Mouse (Mus musculus) hindbrain, postnatal 0 days (tissue): ENCODE results near the gene Eps8. TPM values are rescaled to one million over a fixed set of nuclear protein-coding genes. Genes with fewer than 3 reads are reported as not detected.

Experiments
- ATAC-seq: fragments of 200-750 bp; cut with Nextera tagmentation; 2 replicates; pipeline ENCODE4 v1.8.0; 2017; ENCODE audit warnings: mild to moderate bottlenecking, moderate TSS enrichment, moderate library complexity
- DNase-seq: peaks from one replicate; pipeline ENCODE4 v3.0.0-alpha.2; 2015; ENCODE audit warnings: low spot score
- H3K27ac ChIP-seq: fragments of 300-500 bp; sonication (generic); 2 replicates; pipeline ENCODE4 v1.5.1; 2014; ENCODE audit warnings: mild to moderate bottlenecking
- H3K27me3 ChIP-seq: fragments of 300-500 bp; sonication (generic); 2 replicates; pipeline ENCODE4 v1.6.1; 2014; ENCODE audit warnings: low read length, mixed read lengths; ENCODE audit not compliant: insufficient read depth
- H3K36me3 ChIP-seq: fragments of 300-500 bp; sonication (generic); 2 replicates; pipeline ENCODE4 v1.6.1; 2014; ENCODE audit warnings: low read length, mixed read lengths; ENCODE audit not compliant: insufficient read depth
- H3K4me1 ChIP-seq: fragments of 300-500 bp; sonication (generic); 2 replicates; pipeline ENCODE4 v1.6.1; 2014; ENCODE audit warnings: antibody characterized with exemption, low read length, mixed read lengths; ENCODE audit not compliant: insufficient read depth
- H3K4me2 ChIP-seq: fragments of 300-500 bp; sonication (generic); 2 replicates; pipeline ENCODE4 v1.6.1; 2014; ENCODE audit warnings: low read depth, mild to moderate bottlenecking, low read length, moderate library complexity, mixed read lengths
- H3K4me3 ChIP-seq: fragments of 300-500 bp; sonication (generic); 2 replicates; pipeline ENCODE4 v1.5.1; 2014; ENCODE audit warnings: low read length
- H3K9ac ChIP-seq: fragments of 300-500 bp; sonication (generic); replicated peaks from 2 replicates; pipeline ENCODE4 v1.6.1; 2014; ENCODE audit warnings: mild to moderate bottlenecking, low read length, moderate library complexity, mixed read lengths
- H3K9me3 ChIP-seq: fragments of 300-500 bp; sonication (generic); 2 replicates; pipeline ENCODE4 v1.6.1; 2016; ENCODE audit warnings: low read length, mixed read lengths
- CTCF ChIP-seq: IDR thresholded peaks from 2 replicates; pipeline ENCODE4 v1.5.1; 2016; ENCODE audit warnings: antibody characterized with exemption, control low read depth, low read depth
- WGBS: fragments of 180-500 bp; shearing (Covaris S2); extraction: QIAGEN DNeasy Blood & Tissue Kit; methylation state at CpG from one replicate; pipeline ENCODE4 v1.1.7; 2014; 5-methylcytosine and 5-hydroxymethylcytosine counted together
- polyA plus RNA-seq: library from polyadenylated mRNA; unstranded; fragments of >200 nt; fragmentation: Nextera tagmentation; extraction: Ambion mirVana; gene quantifications from 2 replicates; pipeline ENCODE4 v1.2.1, GENCODE M21; 2015
- total RNA-seq: library from RNA; depleted of rRNA; stranded (reverse); fragments of >200 nt; gene quantifications from 2 replicates; pipeline ENCODE4 v1.2.3, GENCODE M21; 2014

Eps8 gene
- total and polyA plus RNA-seq, 2 experiments from 2014 or later = 31.8 to 40.0 TPM

GRCm38 (mm10) chr6:137576091-137576490 lies 78.6 kb downstream of the Eps8 start:
- H3K9me3 ChIP-seq = no peaks in the 10 kb centered on the region
- WGBS = 91% methylated on average over 4 of the region's 4 CpGs
- H3K4me2 ChIP-seq = no peak overlapping the region
- TF ChIP-seq CTCF = no peak
- no peaks in the 10 kb centered on the region for H3K36me3 ChIP-seq
- H3K4me1 ChIP-seq = no peaks in the 10 kb centered on the region
- DNase-seq (no peak), ATAC-seq (no peak)
- no peak overlapping the region for H3K4me3 ChIP-seq
- H3K9ac ChIP-seq = no peak overlapping the region
- no peak overlapping the region for H3K27ac ChIP-seq
- H3K27me3 ChIP-seq = no peaks in the 10 kb centered on the region

GRCm38 (mm10) chr6:137573897-137574296 lies 80.8 kb downstream of the Eps8 start:
- ATAC-seq (no peak), DNase-seq (no peak)

GRCm38 (mm10) chr6:137570718-137571131 lies 84.0 kb downstream of the Eps8 start:
- WGBS = 53% methylated on average over 9 of the region's 9 CpGs
- TF ChIP-seq CTCF = no peak

More at GRCm38 (mm10) chr6:137573897-137574296, 80.8 kb downstream of the Eps8 start:
- 59% methylated on average over 7 of the region's 7 CpGs for WGBS
- H3K4me2 ChIP-seq = no peak overlapping the region
- H3K9me3 ChIP-seq = no peaks in the 10 kb centered on the region
- H3K36me3 ChIP-seq = no peaks in the 10 kb centered on the region
- H3K27me3 ChIP-seq = no peaks in the 10 kb centered on the region
- H3K4me3 ChIP-seq = no peak overlapping the region
- no peak for TF ChIP-seq CTCF
- no peak overlapping the region for H3K9ac ChIP-seq
- no peak overlapping the region for H3K27ac ChIP-seq
- no peaks in the 10 kb centered on the region; the same call in 1 of the 2 replicates for H3K4me1 ChIP-seq

GRCm38 (mm10) chr6:137570019-137570418 lies 84.7 kb downstream of the Eps8 start:
- no peaks in the 10 kb centered on the region for H3K27me3 ChIP-seq
- no peaks in the 10 kb centered on the region for H3K9me3 ChIP-seq
- no peaks in the 10 kb centered on the region; the same call in 1 of the 2 replicates for H3K4me1 ChIP-seq
- no peak overlapping the region for H3K27ac ChIP-seq
- H3K36me3 ChIP-seq = no peaks in the 10 kb centered on the region
- 87% methylated on average over 5 of the region's 5 CpGs for WGBS
- ATAC-seq (no peak), DNase-seq (no peak)
- H3K9ac ChIP-seq = no peak overlapping the region
- no peak overlapping the region for H3K4me2 ChIP-seq
- no peak overlapping the region for H3K4me3 ChIP-seq
- no peak for TF ChIP-seq CTCF

More at GRCm38 (mm10) chr6:137570718-137571131, 84.0 kb downstream of the Eps8 start:
- H3K9ac ChIP-seq = no peak overlapping the region
- H3K9me3 ChIP-seq = no peaks in the 10 kb centered on the region
- ATAC-seq (peak; percentile 21; the same call in 1 of the 2 replicates), DNase-seq (no peak)
- no peak overlapping the region for H3K27ac ChIP-seq
- H3K4me1 ChIP-seq = no peaks in the 10 kb centered on the region; the same call in 1 of the 2 replicates
- no peaks in the 10 kb centered on the region for H3K27me3 ChIP-seq
- H3K4me2 ChIP-seq = no peak overlapping the region
- H3K36me3 ChIP-seq = no peaks in the 10 kb centered on the region
- no peak overlapping the region for H3K4me3 ChIP-seq

GRCm38 (mm10) chr6:137569071-137569470 lies 85.6 kb downstream of the Eps8 start:
- H3K4me3 ChIP-seq = no peak overlapping the region
- no peak overlapping the region for H3K4me2 ChIP-seq
- H3K36me3 ChIP-seq = no peaks in the 10 kb centered on the region
- no peak overlapping the region for H3K27ac ChIP-seq
- no peak for DNase-seq
- no peaks in the 10 kb centered on the region for H3K27me3 ChIP-seq
- no peak for TF ChIP-seq CTCF
- 92% methylated on average over 6 of the region's 6 CpGs for WGBS
- H3K9me3 ChIP-seq = no peaks in the 10 kb centered on the region
- ATAC-seq = no peak
- H3K9ac ChIP-seq = no peak overlapping the region
- no peaks in the 10 kb centered on the region; the same call in 1 of the 2 replicates for H3K4me1 ChIP-seq

GRCm38 (mm10) chr6:137565890-137566289 lies 88.8 kb downstream of the Eps8 start:
- no peak for ATAC-seq

GRCm38 (mm10) chr6:137565454-137565853 lies 89.2 kb downstream of the Eps8 start:
- H3K4me2 ChIP-seq = no peak overlapping the region
- no peaks in the 10 kb centered on the region for H3K27me3 ChIP-seq
- no peak overlapping the region for H3K27ac ChIP-seq
- no peaks in the 10 kb centered on the region for H3K36me3 ChIP-seq
- H3K4me3 ChIP-seq = no peak overlapping the region
- no peak overlapping the region for H3K9ac ChIP-seq
- DNase-seq (no peak), ATAC-seq (no peak)
- peaks cover 5% of the 10 kb centered on the region for H3K4me1 ChIP-seq
- TF ChIP-seq CTCF = no peak
- H3K9me3 ChIP-seq = no peaks in the 10 kb centered on the region
- 92% methylated on average over 6 of the region's 6 CpGs for WGBS

More at GRCm38 (mm10) chr6:137565890-137566289, 88.8 kb downstream of the Eps8 start:
- Histone ChIP-seq H3K27me3 (no peaks in the 10 kb centered on the region), H3K9me3 (no peaks in the 10 kb centered on the region), H3K4me2 (no peak overlapping the region), H3K4me1 (peaks cover 1% of the 10 kb centered on the region; the same call in 1 of the 2 replicates), H3K36me3 (no peaks in the 10 kb centered on the region), H3K27ac (no peak overlapping the region), H3K9ac (no peak overlapping the region), H3K4me3 (no peak overlapping the region)
- 93% methylated on average over 3 of the region's 3 CpGs for WGBS
- no peak for DNase-seq
- no peak for TF ChIP-seq CTCF
